Mouse (Mus musculus) liver, adult (tissue): ENCODE results near the gene Zscan10.

Experiments
- GATA4 ChIP-seq: IDR thresholded peaks from 2 replicates; pipeline ENCODE4 v1.6.1; 2014; ENCODE audit warnings: mild to moderate bottlenecking, low read length; ENCODE audit not compliant: insufficient replicate concordance

The Zscan10 gene

GRCm38 (mm10) chr17:23600641-23601622 is at the start of gene Zscan10:
TSS of gene Zscan10 (plus strand) at chr17:23600856.
- TF ChIP-seq GATA4: no peak

GRCm38 (mm10) chr17:23550856-23551255 is 49.8 kb upstream of the Zscan10 start:
- TF ChIP-seq GATA4: no peak

- no peak for TF ChIP-seq GATA4
These were observed 49.2 kb upstream of the Zscan10 start for GRCm38 (mm10) chr17:23551416-23551815.

GRCm38 (mm10) chr17:23551963-23552362 is 48.7 kb upstream of the Zscan10 start:
- peak; percentile 68; the same call in 1 of the 2 replicates for TF ChIP-seq GATA4

- no peak for TF ChIP-seq GATA4
These were observed 47.6 kb upstream of the Zscan10 start for GRCm38 (mm10) chr17:23552896-23553633.

- TF ChIP-seq GATA4: no peak
These were observed 47.0 kb upstream of the Zscan10 start for GRCm38 (mm10) chr17:23553634-23554120.

- TF ChIP-seq GATA4: no peak
These were observed 46.3 kb upstream of the Zscan10 start for GRCm38 (mm10) chr17:23554321-23554720.

- no peak for TF ChIP-seq GATA4
These were observed 45.3 kb upstream of the Zscan10 start for GRCm38 (mm10) chr17:23555243-23555916.

GRCm38 (mm10) chr17:23559767-23560166 is 40.9 kb upstream of the Zscan10 start:
- no peak for TF ChIP-seq GATA4

GRCm38 (mm10) chr17:23563595-23564367 is 36.9 kb upstream of the Zscan10 start, which contains the start of gene Zfp213:
TSS of gene Zfp213 (minus strand) at chr17:23564238.
- peak; percentile 86; the same call in 1 of the 2 replicates for TF ChIP-seq GATA4

GRCm38 (mm10) chr17:23564368-23564715 is 36.3 kb upstream of the Zscan10 start:
- 0 out of 2 replicates have a peak, but pooled peaks have one; percentile 2 for TF ChIP-seq GATA4

GRCm38 (mm10) chr17:23566787-23567186 is 33.9 kb upstream of the Zscan10 start:
- TF ChIP-seq GATA4: no peak

- TF ChIP-seq GATA4: no peak
These were observed 32.3 kb upstream of the Zscan10 start for GRCm38 (mm10) chr17:23568370-23568769.

GRCm38 (mm10) chr17:23570017-23570416 is 30.6 kb upstream of the Zscan10 start:
- TF ChIP-seq GATA4: no peak

- no peak for TF ChIP-seq GATA4
These were observed 29.6 kb upstream of the Zscan10 start for GRCm38 (mm10) chr17:23571084-23571483.

- TF ChIP-seq GATA4: no peak
These were observed 28.6 kb upstream of the Zscan10 start for GRCm38 (mm10) chr17:23572059-23572458.
